Mouse (Mus musculus) megakaryocyte-erythroid progenitor cell, adult 5 weeks (primary cell): ENCODE data around the gene Igf1r. TPM values are rescaled to one million over a fixed set of nuclear protein-coding genes. Genes with fewer than 3 reads are reported as not detected.

Experiments used
- polyA plus RNA-seq: library from polyadenylated mRNA; stranded (reverse); fragments of >175 nt; gene quantifications from 2 replicates; pipeline ENCODE4 v1.2.3, GENCODE M21; 2012

Igf1r gene
- 8.4 and 11.9 TPM in 2 replicates for polyA plus RNA-seq

GRCm38 (mm10) chr7:67952777-67953700 is at the start of gene Igf1r:
Gene Igf1r, plus strand, starts transcription at chr7:67952827.

GRCm38 (mm10) chr7:68264028-68264453 is 311.4 kb downstream of the Igf1r start, which contains the start of gene Pgpep1l:
Gene Pgpep1l, minus strand, starts transcription at chr7:68264233.

GRCm38 (mm10) chr7:68273515-68273914 is 320.9 kb downstream of the Igf1r start, which contains the start of gene Fam169b:
Gene Fam169b, plus strand, starts transcription at chr7:68273839.

Other genes starting within 250 kb of the Igf1r start
- 0.09 and 0.12 TPM in 2 replicates for gene Synm, start 193.1 kb upstream of the Igf1r start, polyA plus RNA-seq